ENCODE assay signal across 14 mouse cellular contexts in the genomic region with DNA sequence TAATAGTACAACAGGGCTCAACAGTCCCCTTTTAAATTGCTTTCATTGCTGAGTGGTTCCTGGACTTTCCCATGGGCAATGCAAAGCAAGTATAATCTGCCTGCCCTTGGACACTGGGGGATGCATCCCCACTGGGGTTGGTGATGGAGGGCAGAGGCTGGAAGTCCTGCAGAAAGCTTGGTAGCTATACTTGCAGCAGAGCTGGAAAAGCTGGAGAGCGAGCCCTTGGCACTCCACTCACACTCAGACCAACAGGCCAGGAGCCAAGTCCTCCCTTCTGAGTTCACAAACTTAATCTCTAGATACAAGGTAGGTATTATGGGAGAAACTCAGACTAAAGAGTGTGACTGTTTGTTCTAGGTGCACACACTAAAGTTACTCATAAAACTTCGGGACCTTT. TPM values are rescaled to one million over a fixed set of nuclear protein-coding genes. Genes with fewer than 3 reads are reported as not detected.
DNase-seq lines count a peak whose midpoint lies in the region; ATAC-seq and TF ChIP-seq lines count a peak whose summit lies in the region.
"Had no signal": no experiment of that assay in that cellular context is flagged by ENCODE, and none has a peak within 500 bp of the region (broad histone marks: within the 10 kb centered on the region; RNA-seq: fewer than 3 reads in every experiment).

No protein-coding gene starts in this region.

- H3K36me3 ChIP-seq in erythroblast, embryonic 14.5 days (ENCODE audit: control insufficient read depth), result peaks cover 50% of the 10 kb centered on the region
- H3K36me3 ChIP-seq in limb, embryonic 12.5 days, result no peaks in the 10 kb centered on the region
- H3K36me3 ChIP-seq in limb, embryonic 10.5 days, result no peaks in the 10 kb centered on the region
- no peaks in the 10 kb centered on the region for H3K36me3 ChIP-seq in CH12.LX (replicated peaks in 1 of 2; ENCODE audit: control insufficient read depth in 1 of 2, insufficient read depth in 1 of 2, low read length in 1 of 2)
- peaks cover 7% of the 10 kb centered on the region; the same call in 1 of the 2 replicates for H3K36me3 ChIP-seq in liver, embryonic 13.5 days
- H3K36me3 ChIP-seq: forebrain, embryonic 12.5 days had no signal

- peaks cover 50% of the 10 kb centered on the region for H3K79me2 ChIP-seq in CH12.LX (replicated peaks; ENCODE audit: control insufficient read depth, extremely low read depth, insufficient read depth, poor library complexity, severe bottlenecking)

- dilution Hi-C loops in CH12.LX (cut with MboI; ENCODE audit: extremely low pct_ligation_motif_present, extremely low pct_unique_long_range_greater_than_20kb, low sequenced_read_pairs), result no loop called here

- H3K27me3 ChIP-seq in erythroblast, embryonic 14.5 days (ENCODE audit: control insufficient read depth), result peaks cover 20% of the 10 kb centered on the region
- peaks cover 52% of the 10 kb centered on the region for H3K27me3 ChIP-seq in limb, embryonic 12.5 days
- peaks cover 60% of the 10 kb centered on the region for H3K27me3 ChIP-seq in limb, embryonic 10.5 days (ENCODE audit: low read depth, poor library complexity, severe bottlenecking)
- peaks cover 5% of the 10 kb centered on the region for H3K27me3 ChIP-seq in CH12.LX (replicated peaks)
- peaks cover 16% of the 10 kb centered on the region; the same call in 1 of the 2 replicates for H3K27me3 ChIP-seq in liver, embryonic 13.5 days

- TF ChIP-seq RAD21 in CH12.LX (IDR thresholded peaks at IDR 0.05; ENCODE audit: low read depth, low read length), result no peak

- no peak for TF ChIP-seq POLR2A in CH12.LX (IDR thresholded peaks at IDR 0.05; ENCODE audit: low read depth, low read length)

- no peak overlapping the region for H3K27ac ChIP-seq in limb, embryonic 12.5 days
- no peak overlapping the region for H3K27ac ChIP-seq in limb, embryonic 10.5 days
- H3K27ac ChIP-seq in CH12.LX (ENCODE audit: insufficient read depth, low read depth), result no peak overlapping the region
- peak overlapping the region; percentile 100 for H3K27ac ChIP-seq in liver, embryonic 13.5 days
- H3K27ac ChIP-seq: forebrain, embryonic 12.5 days had no signal

- no peak for TF ChIP-seq EP300 in CH12.LX (IDR thresholded peaks at IDR 0.05; ENCODE audit: low read length)

- DNase-seq in limb, embryonic 10.5 days (ENCODE audit: low spot score), result no peak
- no peak for DNase-seq in CH12.LX (ENCODE audit: extremely low read depth)
- DNase-seq in liver, embryonic 13.5 days, result no peak
- DNase-seq in layer of hippocampus, adult 18-20 months (ENCODE audit: low spot score in 2 of 2), result no peak
- DNase-seq: cerebellum, adult 18-20 months; gastrocnemius, postnatal 10 days; heart, postnatal 4 days; layer of hippocampus, adult 9-11 months; thymus, adult 2 months had no signal

- WGBS in limb, embryonic 12.5 days, result 68% methylated on average over 2 of the region's 2 CpGs
- WGBS in limb, embryonic 10.5 days, result 74% methylated on average over 2 of the region's 2 CpGs
- WGBS in liver, embryonic 13.5 days (ENCODE audit: insufficient replicate concordance), result 61% methylated on average over 2 of the region's 2 CpGs

- H3K9me3 ChIP-seq in erythroblast, embryonic 14.5 days (ENCODE audit: control insufficient read depth, low read length), result no peaks in the 10 kb centered on the region
- no peaks in the 10 kb centered on the region for H3K9me3 ChIP-seq in limb, embryonic 12.5 days
- H3K9me3 ChIP-seq in limb, embryonic 10.5 days (replicated peaks), result no peaks in the 10 kb centered on the region
- H3K9me3 ChIP-seq in CH12.LX (replicated peaks; ENCODE audit: low read length), result no peaks in the 10 kb centered on the region
- no peaks in the 10 kb centered on the region for H3K9me3 ChIP-seq in liver, embryonic 13.5 days (replicated peaks)
- H3K9me3 ChIP-seq: forebrain, embryonic 12.5 days had no signal

- no peak overlapping the region for H3K9ac ChIP-seq in limb, embryonic 12.5 days (replicated peaks)
- H3K9ac ChIP-seq in CH12.LX (ENCODE audit: insufficient read depth, low read depth), result peak overlapping the region; percentile 75; the same call in 1 of the 2 replicates
- H3K9ac ChIP-seq in liver, embryonic 13.5 days, result peak overlapping the region; percentile 99
- H3K9ac ChIP-seq: forebrain, embryonic 12.5 days had no signal

- no peak for ATAC-seq in erythroblast, adult 5-6 weeks (replicated peaks; ENCODE audit: low FRiP score, poor library complexity, severe bottlenecking)
- no peak for ATAC-seq in limb, embryonic 12.5 days (ENCODE audit: insufficient number of reproducible peaks, insufficient read depth, low FRiP score, low TSS enrichment, low read depth)
- ATAC-seq in liver, embryonic 13.5 days (ENCODE audit: low read depth), result no peak
- no peak for ATAC-seq in megakaryocyte-erythroid progenitor cell, adult 5-6 weeks (replicated peaks; ENCODE audit: low FRiP score, low TSS enrichment, poor library complexity, severe bottlenecking)

- H3K4me1 ChIP-seq in erythroblast, embryonic 14.5 days (ENCODE audit: control insufficient read depth), result peaks cover 82% of the 10 kb centered on the region
- peaks cover 16% of the 10 kb centered on the region for H3K4me1 ChIP-seq in limb, embryonic 12.5 days (replicated peaks)
- peaks cover 35% of the 10 kb centered on the region for H3K4me1 ChIP-seq in limb, embryonic 10.5 days
- peaks cover 20 to 56% of the 10 kb centered on the region in 2 experiments for H3K4me1 ChIP-seq in CH12.LX (ENCODE audit: control insufficient read depth in 1 of 2, insufficient read depth in 2 of 2)
- peaks cover 66% of the 10 kb centered on the region for H3K4me1 ChIP-seq in liver, embryonic 13.5 days (replicated peaks)

- TF ChIP-seq CTCF in CH12.LX (conservative IDR thresholded peaks at IDR 0.05 in 1 of 2, IDR thresholded peaks at IDR 0.05 in 1 of 2; ENCODE audit: low read depth in 2 of 2, low read length in 2 of 2), result no peak

- in situ Hi-C loops in CH12.LX (cut with MboI; ENCODE audit: low pct_ligation_motif_present, low pct_unique_long_range_greater_than_20kb, low sequenced_read_pairs), result loop anchor here (5.0 kb wide), 1 partner anchor 65 kb away; no protein-coding TSS in a partner anchor

- H3K4me2 ChIP-seq in limb, embryonic 12.5 days, result peak overlapping the region; percentile 99; the same call in 1 of the 2 replicates
- peak overlapping the region; percentile 46 for H3K4me2 ChIP-seq in CH12.LX (ENCODE audit: insufficient read depth, low read depth, poor library complexity, severe bottlenecking)
- peak overlapping the region; percentile 81 for H3K4me2 ChIP-seq in liver, embryonic 13.5 days

- H3K4me3 ChIP-seq in erythroblast, embryonic 14.5 days (replicated peaks), result peak overlapping the region; percentile 99
- H3K4me3 ChIP-seq in limb, embryonic 12.5 days (replicated peaks), result peak overlapping the region; percentile 66; the same call in 1 of the 2 replicates
- no peak overlapping the region for H3K4me3 ChIP-seq in limb, embryonic 10.5 days
- peak overlapping the region; percentile 69 to 79 (median 79) for H3K4me3 ChIP-seq in CH12.LX (replicated peaks in 1 of 3; ENCODE audit: low read depth in 2 of 3, low read length in 2 of 3, poor library complexity in 1 of 3)
- H3K4me3 ChIP-seq in liver, embryonic 13.5 days (replicated peaks), result peak overlapping the region; percentile 97

TF ChIP-seq in CH12.LX, 34 proteins besides CTCF, POLR2A, EP300 and RAD21:
- peak; percentile 7; the same call in 1 of the 2 replicates for TF ChIP-seq IRF4 (IDR thresholded peaks at IDR 0.05; ENCODE audit: low read depth, low read length)
- TF ChIP-seq ELF1 (IDR thresholded peaks at IDR 0.05; ENCODE audit: low read depth, low read length), result no peak
- TF ChIP-seq CHD1 (IDR thresholded peaks at IDR 0.05; ENCODE audit: low read depth, low read length), result peak; percentile 4; the same call in 1 of the 2 replicates
- TF ChIP-seq UBTF (IDR thresholded peaks at IDR 0.05; ENCODE audit: low read depth, low read length), result no peak
- no peak for TF ChIP-seq BHLHE40 (IDR thresholded peaks at IDR 0.05; ENCODE audit: low read depth, low read length)
- no peak for TF ChIP-seq KAT2A (IDR thresholded peaks at IDR 0.05; ENCODE audit: insufficient replicate concordance, low read length)

RNA-seq across cellular contexts. Expression of a gene that starts 2.1 kb away (rescaled TPM):
- 7.2 and 9.3 TPM in 2 replicates for polyA plus RNA-seq in erythroblast, embryonic 14.5 days (2012)
- 608 and 670 TPM in 2 replicates for total RNA-seq in erythroblast, adult 5-6 weeks (2015; ENCODE audit: low replicate concordance)
- total RNA-seq in erythroblast, adult 5-6 weeks (2017; ENCODE audit: low replicate concordance), result 1,090 and 1,183 TPM in 2 replicates
- polyA plus RNA-seq in limb, embryonic 12.5 days (2016; fragmentation: Nextera tagmentation; extraction: Ambion mirVana), result 6.0 and 6.9 TPM in 2 replicates
- polyA plus RNA-seq in limb, embryonic 10.5 days (2016; fragmentation: Nextera tagmentation; extraction: Ambion mirVana), result 1.0 and 2.0 TPM in 2 replicates
- total RNA-seq in CH12.LX (2012; rRNA removed) (12.3 and 18.6 TPM in 2 replicates), CH12.LX (2014; rRNA removed) (9.5 and 10.6 TPM in 2 replicates)
- 16.0 and 18.7 TPM in 2 replicates for polyA plus RNA-seq in CH12.LX (2012; ENCODE audit: insufficient read length, low read depth)
- 63.7 and 76.5 TPM in 2 replicates for polyA plus RNA-seq in liver, embryonic 13.5 days (2015; fragmentation: Nextera tagmentation; extraction: Ambion mirVana)
- total RNA-seq in megakaryocyte-erythroid progenitor cell, adult 5-6 weeks (2014; fragmentation: Nextera tagmentation), result 6.6 and 7.5 TPM in 2 replicates
- total RNA-seq in megakaryocyte-erythroid progenitor cell, adult 5-6 weeks (2017), result 3.0 and 13.1 TPM in 2 replicates
- 1 to 10 TPM; 2.4 to 2.8 TPM for total RNA-seq in layer of hippocampus, adult 18-20 months (2021)

Comparison
In these comparisons a context has a peak if more than half of its experiments do, and no peak if none do; other contexts are left out.
1. H3K4me2 ChIP-seq: peak in every context shown above with its lines; median percentile 99 in limb, embryonic 12.5 days; 81 in liver, embryonic 13.5 days; 46 in CH12.LX.